Mouse (Mus musculus): ENCODE results near the gene Clec4g. TPM values are rescaled to one million over a fixed set of nuclear protein-coding genes. Genes with fewer than 3 reads are reported as not detected.
A peak's percentile ranks its signal among the peaks of the same experiment; 100 is the strongest.

The Clec4g gene
- total RNA-seq, 2 experiments from 2014 or later: not detected

GRCm38 (mm10) chr8:3701491-3701890, 19.0 kb downstream of the Clec4g start:
- TF ChIP-seq CTCF (IDR thresholded peaks at IDR 0.05): no peak
- Histone ChIP-seq H3K4me3 (no peak overlapping the region), H3K27ac (no peak overlapping the region)
- intact Hi-C loops (cut with DNase I): no loop called here
- DNase-seq: no peak

GRCm38 (mm10) chr8:3694121-3694520, 26.3 kb downstream of the Clec4g start, which contains the start of gene Fcer2a:
Fcer2a (minus strand) TSS chr8:3694175.
- Histone ChIP-seq H3K4me3 (no peak within 1 kb of the TSS), H3K27ac (no peak within 1 kb of the TSS)
- no peak for TF ChIP-seq CTCF (IDR thresholded peaks at IDR 0.05)
- DNase-seq: no peak
- intact Hi-C loops (cut with DNase I): no loop called here

- Histone ChIP-seq H3K4me3 (no peak overlapping the region), H3K27ac (no peak overlapping the region)
- intact Hi-C loops (cut with DNase I): no loop called here
- no peak for DNase-seq
- no peak for TF ChIP-seq CTCF (IDR thresholded peaks at IDR 0.05)
Observed at GRCm38 (mm10) chr8:3690774-3691173, 29.7 kb downstream of the Clec4g start.

- H3K4me3 ChIP-seq: no peak overlapping the region
- no peak for TF ChIP-seq CTCF (IDR thresholded peaks at IDR 0.05)
- H3K27ac ChIP-seq: no peak overlapping the region
- intact Hi-C loops (cut with DNase I): no loop called here
- no peak for DNase-seq
Observed at GRCm38 (mm10) chr8:3687537-3687936, 32.9 kb downstream of the Clec4g start.

GRCm38 (mm10) chr8:3685422-3685821, 35.0 kb downstream of the Clec4g start:
- H3K27ac ChIP-seq: no peak overlapping the region
- DNase-seq: no peak
- no peak overlapping the region for H3K4me3 ChIP-seq
- intact Hi-C loops (cut with DNase I): no loop called here
- TF ChIP-seq CTCF (IDR thresholded peaks at IDR 0.05): no peak

GRCm38 (mm10) chr8:3684530-3684929, 35.9 kb downstream of the Clec4g start:
- no peak for DNase-seq

GRCm38 (mm10) chr8:3683408-3684176, 36.9 kb downstream of the Clec4g start:
- peak; percentile 45 for DNase-seq
- intact Hi-C loops (cut with DNase I): no loop called here
- TF ChIP-seq CTCF (IDR thresholded peaks at IDR 0.05): no peak
- H3K4me3 ChIP-seq: no peak overlapping the region
- no peak overlapping the region for H3K27ac ChIP-seq

More at GRCm38 (mm10) chr8:3684530-3684929, 35.9 kb downstream of the Clec4g start:
- Histone ChIP-seq H3K27ac (no peak overlapping the region), H3K4me3 (no peak overlapping the region)
- no peak for TF ChIP-seq CTCF (IDR thresholded peaks at IDR 0.05)
- intact Hi-C loops (cut with DNase I): no loop called here

GRCm38 (mm10) chr8:3682435-3682834, 38.0 kb downstream of the Clec4g start:
- DNase-seq: no peak
- intact Hi-C loops (cut with DNase I): no loop called here
- no peak overlapping the region for H3K27ac ChIP-seq
- no peak for TF ChIP-seq CTCF (IDR thresholded peaks at IDR 0.05)
- no peak overlapping the region for H3K4me3 ChIP-seq

- no peak overlapping the region for H3K4me3 ChIP-seq
- H3K27ac ChIP-seq: no peak overlapping the region
- no peak for DNase-seq
- no peak for TF ChIP-seq CTCF (IDR thresholded peaks at IDR 0.05)
- intact Hi-C loops (cut with DNase I): loop anchor here (10.0 kb wide), 1 partner anchor 325 kb away; the partner anchor contains the start of gene A430078G23Rik
Observed at GRCm38 (mm10) chr8:3679656-3680055, 40.8 kb downstream of the Clec4g start.

- no peak for TF ChIP-seq CTCF (IDR thresholded peaks at IDR 0.05)
- DNase-seq: no peak
- H3K4me3 ChIP-seq: no peak overlapping the region
- intact Hi-C loops (cut with DNase I): loop anchor here (10.0 kb wide), 1 partner anchor 324 kb away; the partner anchor contains the start of gene A430078G23Rik
- no peak overlapping the region for H3K27ac ChIP-seq
Observed at GRCm38 (mm10) chr8:3679236-3679635, 41.2 kb downstream of the Clec4g start.

- intact Hi-C loops (cut with DNase I): loop anchor here (10.0 kb wide), 1 partner anchor 324 kb away; the partner anchor contains the start of gene A430078G23Rik
- no peak for DNase-seq
- no peak overlapping the region for H3K4me3 ChIP-seq
- TF ChIP-seq CTCF (IDR thresholded peaks at IDR 0.05): no peak
- no peak overlapping the region for H3K27ac ChIP-seq
Observed at GRCm38 (mm10) chr8:3678831-3679230, 41.6 kb downstream of the Clec4g start.

- TF ChIP-seq CTCF (IDR thresholded peaks at IDR 0.05): no peak
- peak overlapping the region; percentile 95 for H3K27ac ChIP-seq
- intact Hi-C loops (cut with DNase I): loop anchor here (2.0 to 10.0 kb wide), 2 partner anchors 56 to 322 kb away; partner anchors contain the start of genes A430078G23Rik, Pet100 and Xab2
- peak overlapping the region; percentile 74 for H3K4me3 ChIP-seq
- no peak for DNase-seq
Observed at GRCm38 (mm10) chr8:3676993-3677579, 43.4 kb downstream of the Clec4g start.

Data from gastrocnemius, adult 2 months (tissue).